Mouse (Mus musculus) neural tube, embryonic 15.5 days (tissue): ENCODE data around the gene Polr2a. TPM values are rescaled to one million over a fixed set of nuclear protein-coding genes. Genes with fewer than 3 reads are reported as not detected.

ENCODE experiments used
- ATAC-seq: fragments of 200-750 bp; cut with Nextera tagmentation; 2 replicates; pipeline ENCODE4 v1.8.0; 2017; ENCODE audit warnings: mild to moderate bottlenecking, moderate TSS enrichment, moderate library complexity; ENCODE audit not compliant: low FRiP score
- H3K27ac ChIP-seq: fragments of 300-500 bp; sonication (generic); replicated peaks from 2 replicates; pipeline ENCODE4 v1.5.1; 2015; ENCODE audit warnings: mild to moderate bottlenecking, inconsistent platforms
- H3K27me3 ChIP-seq: fragments of 300-500 bp; sonication (generic); replicated peaks from 2 replicates; pipeline ENCODE4 v1.6.1; 2015; ENCODE audit warnings: inconsistent platforms
- H3K36me3 ChIP-seq: fragments of 300-500 bp; sonication (generic); 2 replicates; pipeline ENCODE4 v1.6.1; 2015; ENCODE audit warnings: inconsistent platforms
- H3K4me1 ChIP-seq: fragments of 300-500 bp; sonication (generic); 2 replicates; pipeline ENCODE4 v1.6.1; 2015; ENCODE audit warnings: inconsistent platforms
- H3K4me2 ChIP-seq: fragments of 300-500 bp; sonication (generic); 2 replicates; pipeline ENCODE4 v1.6.1; 2015; ENCODE audit warnings: inconsistent platforms, mild to moderate bottlenecking, moderate library complexity
- H3K4me3 ChIP-seq: fragments of 300-500 bp; sonication (generic); replicated peaks from 2 replicates; pipeline ENCODE4 v1.5.1; 2015; ENCODE audit warnings: mild to moderate bottlenecking, inconsistent platforms
- H3K9ac ChIP-seq: fragments of 300-500 bp; sonication (generic); replicated peaks from 2 replicates; pipeline ENCODE4 v1.6.1; 2015; ENCODE audit warnings: mild to moderate bottlenecking, inconsistent platforms
- H3K9me3 ChIP-seq: fragments of 300-500 bp; sonication (generic); replicated peaks from 2 replicates; pipeline ENCODE4 v1.6.1; 2016; ENCODE audit warnings: inconsistent platforms
- WGBS: fragments of 180-500 bp; shearing (Covaris S2); methylation state at CpG from one replicate; pipeline ENCODE4 v1.1.7; 2015; ENCODE audit warnings: mixed read lengths; 5-methylcytosine and 5-hydroxymethylcytosine counted together
- polyA plus RNA-seq: library from polyadenylated mRNA; unstranded; fragments of >200 nt; fragmentation: Nextera tagmentation; extraction: Ambion mirVana; gene quantifications from 2 replicates; pipeline ENCODE4 v1.2.1, GENCODE M21; 2015

The Polr2a gene
- polyA plus RNA-seq, 1 experiment from 2014 or later, result 13.2 TPM

- no peak for ATAC-seq
- H3K4me3 ChIP-seq, result no peak overlapping the region
- peaks cover 15% of the 10 kb centered on the region for H3K4me1 ChIP-seq
- no peaks in the 10 kb centered on the region for H3K36me3 ChIP-seq
- H3K9me3 ChIP-seq, result no peaks in the 10 kb centered on the region
- WGBS, result 77% methylated on average over 5 of the region's 5 CpGs
- no peak overlapping the region for H3K27ac ChIP-seq
- H3K4me2 ChIP-seq, result no peak overlapping the region
- no peak overlapping the region for H3K9ac ChIP-seq
- H3K27me3 ChIP-seq, result no peaks in the 10 kb centered on the region
These were observed 59.9 kb downstream of the Polr2a start for GRCm38 (mm10) chr11:69698574-69698973.

GRCm38 (mm10) chr11:69697396-69697795 lies 61.0 kb downstream of the Polr2a start:
- 97% methylated on average over 3 of the region's 3 CpGs for WGBS
- Histone ChIP-seq H3K36me3 (no peaks in the 10 kb centered on the region), H3K4me1 (peaks cover 15% of the 10 kb centered on the region), H3K4me2 (no peak overlapping the region), H3K9me3 (no peaks in the 10 kb centered on the region), H3K9ac (no peak overlapping the region), H3K27ac (no peak overlapping the region), H3K27me3 (no peaks in the 10 kb centered on the region), H3K4me3 (no peak overlapping the region)
- no peak for ATAC-seq

GRCm38 (mm10) chr11:69695361-69696181 lies 62.9 kb downstream of the Polr2a start, which contains the start of the genes Tnfsf12 and Tnfsfm13:
Gene Tnfsf12, minus strand, starts transcription at chr11:69695849.
Gene Tnfsfm13, minus strand, starts transcription at chr11:69696098.
- Histone ChIP-seq H3K9ac (peak within 1 kb of the TSS; percentile 63), H3K27me3 (no peaks in the 10 kb centered on the region), H3K36me3 (no peaks in the 10 kb centered on the region), H3K4me3 (peak within 1 kb of the TSS; percentile 47), H3K4me1 (peaks cover 15% of the 10 kb centered on the region), H3K9me3 (no peaks in the 10 kb centered on the region), H3K4me2 (peak within 1 kb of the TSS; percentile 92), H3K27ac (peak within 1 kb of the TSS; percentile 33; the same call in 1 of the 2 replicates)
- WGBS, result 4% methylated on average over 32 of the region's 41 CpGs
- peak; percentile 31; the same call in 1 of the 2 replicates for ATAC-seq

GRCm38 (mm10) chr11:69695046-69695360 lies 63.4 kb downstream of the Polr2a start:
- WGBS, result 30% methylated on average over 6 of the region's 6 CpGs
- H3K9ac ChIP-seq, result peak overlapping the region; percentile 63
- H3K27me3 ChIP-seq, result no peaks in the 10 kb centered on the region
- H3K9me3 ChIP-seq, result no peaks in the 10 kb centered on the region
- H3K36me3 ChIP-seq, result no peaks in the 10 kb centered on the region
- H3K4me1 ChIP-seq, result peaks cover 15% of the 10 kb centered on the region
- no peak overlapping the region for H3K27ac ChIP-seq
- peak overlapping the region; percentile 92 for H3K4me2 ChIP-seq
- H3K4me3 ChIP-seq, result peak overlapping the region; percentile 47
- ATAC-seq, result no peak

GRCm38 (mm10) chr11:69693421-69693965 lies 64.9 kb downstream of the Polr2a start:
- Histone ChIP-seq H3K27ac (no peak overlapping the region), H3K27me3 (no peaks in the 10 kb centered on the region), H3K9ac (no peak overlapping the region), H3K4me2 (no peak overlapping the region), H3K4me3 (no peak overlapping the region), H3K36me3 (no peaks in the 10 kb centered on the region), H3K9me3 (no peaks in the 10 kb centered on the region), H3K4me1 (peaks cover 15% of the 10 kb centered on the region)
- 60% methylated on average over 11 of the region's 11 CpGs for WGBS
- no peak for ATAC-seq

GRCm38 (mm10) chr11:69692863-69693262 lies 65.6 kb downstream of the Polr2a start:
- H3K9ac ChIP-seq, result no peak overlapping the region
- no peaks in the 10 kb centered on the region for H3K9me3 ChIP-seq
- no peak overlapping the region for H3K4me2 ChIP-seq
- 87% methylated on average over 6 of the region's 6 CpGs for WGBS
- no peak overlapping the region for H3K27ac ChIP-seq
- no peaks in the 10 kb centered on the region for H3K36me3 ChIP-seq
- peaks cover 15% of the 10 kb centered on the region for H3K4me1 ChIP-seq
- ATAC-seq, result no peak
- no peak overlapping the region for H3K4me3 ChIP-seq
- H3K27me3 ChIP-seq, result no peaks in the 10 kb centered on the region

GRCm38 (mm10) chr11:69692196-69692811 lies 66.1 kb downstream of the Polr2a start:
- Histone ChIP-seq H3K27me3 (no peaks in the 10 kb centered on the region), H3K4me1 (peaks cover 15% of the 10 kb centered on the region), H3K27ac (no peak overlapping the region), H3K36me3 (no peaks in the 10 kb centered on the region), H3K9ac (no peak overlapping the region), H3K4me2 (no peak overlapping the region), H3K9me3 (no peaks in the 10 kb centered on the region), H3K4me3 (no peak overlapping the region)
- 79% methylated on average over 9 of the region's 9 CpGs for WGBS
- no peak for ATAC-seq

GRCm38 (mm10) chr11:69689891-69690290 lies 68.5 kb downstream of the Polr2a start:
- no peak for ATAC-seq
- no peaks in the 10 kb centered on the region for H3K36me3 ChIP-seq
- no peak overlapping the region for H3K27ac ChIP-seq
- H3K4me2 ChIP-seq, result no peak overlapping the region
- no peak overlapping the region for H3K4me3 ChIP-seq
- no peaks in the 10 kb centered on the region for H3K9me3 ChIP-seq
- H3K9ac ChIP-seq, result no peak overlapping the region
- WGBS, result 92% methylated on average over 1 of the region's 1 CpGs
- H3K27me3 ChIP-seq, result no peaks in the 10 kb centered on the region; the same call in 1 of the 2 replicates
- H3K4me1 ChIP-seq, result peaks cover 18% of the 10 kb centered on the region

GRCm38 (mm10) chr11:69687061-69687460 lies 71.4 kb downstream of the Polr2a start:
- H3K4me2 ChIP-seq, result no peak overlapping the region; the same call in 1 of the 2 replicates
- no peak for ATAC-seq
- no peaks in the 10 kb centered on the region for H3K36me3 ChIP-seq
- H3K9me3 ChIP-seq, result no peaks in the 10 kb centered on the region
- H3K4me1 ChIP-seq, result peaks cover 34% of the 10 kb centered on the region
- no peak overlapping the region for H3K4me3 ChIP-seq
- H3K9ac ChIP-seq, result no peak overlapping the region
- H3K27ac ChIP-seq, result no peak overlapping the region
- 55% methylated on average over 5 of the region's 5 CpGs for WGBS
- H3K27me3 ChIP-seq, result no peaks in the 10 kb centered on the region; the same call in 1 of the 2 replicates

GRCm38 (mm10) chr11:69686377-69686776 lies 72.1 kb downstream of the Polr2a start:
- WGBS, result 26% methylated on average over 4 of the region's 4 CpGs
- peak overlapping the region; percentile 67; the same call in 1 of the 2 replicates for H3K27ac ChIP-seq
- H3K27me3 ChIP-seq, result no peaks in the 10 kb centered on the region; the same call in 1 of the 2 replicates
- H3K4me1 ChIP-seq, result peaks cover 36% of the 10 kb centered on the region
- H3K36me3 ChIP-seq, result no peaks in the 10 kb centered on the region
- no peak overlapping the region for H3K9ac ChIP-seq
- ATAC-seq, result no peak
- no peak overlapping the region; the same call in 1 of the 2 replicates for H3K4me2 ChIP-seq
- H3K9me3 ChIP-seq, result no peaks in the 10 kb centered on the region
- no peak overlapping the region for H3K4me3 ChIP-seq

GRCm38 (mm10) chr11:69685526-69686148 lies 72.8 kb downstream of the Polr2a start, which contains the start of gene Tnfsf13:
Gene Tnfsf13, minus strand, starts transcription at chr11:69685784.
- no peak within 1 kb of the TSS; the same call in 1 of the 2 replicates for H3K4me2 ChIP-seq
- WGBS, result 62% methylated on average over 10 of the region's 10 CpGs
- H3K9ac ChIP-seq, result peak within 1 kb of the TSS; percentile 20; the same call in 1 of the 2 replicates
- H3K36me3 ChIP-seq, result no peaks in the 10 kb centered on the region
- H3K27me3 ChIP-seq, result no peaks in the 10 kb centered on the region; the same call in 1 of the 2 replicates
- no peak for ATAC-seq
- no peak within 1 kb of the TSS for H3K4me3 ChIP-seq
- peak within 1 kb of the TSS; percentile 67 for H3K27ac ChIP-seq
- peaks cover 42% of the 10 kb centered on the region for H3K4me1 ChIP-seq
- H3K9me3 ChIP-seq, result no peaks in the 10 kb centered on the region
